Mouse (Mus musculus): ENCODE data around the gene Atf6.

Atf6 gene

DNA sequence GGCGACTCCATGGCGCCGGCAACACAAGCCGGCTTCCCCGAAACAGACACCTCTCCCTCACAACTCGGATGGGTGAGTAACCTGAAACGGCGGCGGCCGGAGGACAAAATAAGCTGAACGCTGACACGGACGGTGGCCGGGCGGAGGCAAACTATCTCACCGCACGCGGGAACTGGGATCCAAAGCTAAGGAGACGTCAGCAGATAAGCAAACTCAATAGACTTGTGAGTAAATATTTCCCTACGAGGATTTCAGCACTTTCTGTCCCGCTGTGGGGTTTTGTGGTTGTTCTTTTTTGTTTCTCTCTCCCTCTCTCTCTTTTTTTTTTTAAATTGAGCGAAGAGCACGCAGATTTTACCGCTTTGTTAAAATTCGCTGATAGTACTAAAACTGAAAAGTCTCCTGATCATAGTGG is at the start of gene Atf6:
Gene Atf6 (minus strand): TSS at position 81 of the 415 bp plus-strand sequence.
- DNase-seq (ENCODE audit: low read depth, low spot score): peak; percentile 78

DNA sequence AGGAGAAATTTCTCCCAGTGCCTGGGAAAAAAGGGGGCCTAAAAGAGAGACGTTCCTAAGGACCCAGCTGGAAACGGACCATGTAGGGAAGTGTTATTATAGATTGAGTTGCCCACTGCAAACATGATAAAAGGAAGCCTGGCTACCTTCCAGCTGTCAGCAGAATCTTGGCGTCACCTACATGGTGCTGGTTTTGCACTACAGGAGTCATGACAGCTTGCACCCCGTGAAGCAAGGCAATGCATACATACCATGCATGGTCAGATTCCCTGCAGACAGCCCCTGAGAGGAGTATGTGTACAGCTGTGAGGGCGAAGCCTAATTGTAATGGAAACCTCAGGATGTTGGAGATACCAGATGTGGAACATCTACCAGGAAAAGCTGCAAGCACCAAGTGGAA is 48.1 kb upstream of the Atf6 start:
- no peak for DNase-seq (ENCODE audit: low read depth, low spot score)

DNA sequence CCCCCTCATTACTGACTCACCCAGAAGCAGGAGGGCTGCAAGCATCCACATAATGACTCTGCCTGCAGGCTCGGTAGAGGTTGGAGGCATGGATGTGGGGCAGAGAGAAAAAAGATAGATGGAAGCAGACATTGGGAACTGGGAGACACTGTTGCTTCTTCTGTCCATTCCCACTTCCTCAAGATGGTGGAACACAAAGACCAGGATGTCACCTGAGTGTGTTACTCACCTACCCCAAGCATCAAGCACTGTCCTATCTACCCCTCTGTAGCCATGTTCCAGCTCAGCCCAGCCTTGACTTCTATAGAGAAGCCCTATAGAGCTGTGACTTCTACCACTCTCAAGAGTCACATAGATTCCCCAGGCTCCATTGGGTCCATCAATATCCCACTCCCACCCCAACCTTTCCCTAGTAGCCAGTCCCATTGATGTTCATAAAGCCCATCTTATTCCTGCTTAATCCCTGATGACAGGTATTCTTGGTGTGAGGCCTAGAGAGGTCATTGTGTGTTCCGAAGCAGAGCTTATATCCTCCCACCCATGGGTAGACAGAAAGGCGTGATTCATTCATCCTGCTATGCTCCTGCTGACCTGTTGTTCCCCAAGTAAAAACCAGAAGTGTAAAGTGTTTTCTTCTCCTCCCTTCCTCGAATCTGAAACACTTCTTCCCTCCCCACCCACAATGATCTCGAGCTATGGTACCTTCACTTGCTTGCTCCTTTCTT is 45.5 kb upstream of the Atf6 start, which contains the start of gene Fcrlb:
Gene Fcrlb (minus strand): TSS at position 51 of the 725 bp plus-strand sequence.
- DNase-seq (ENCODE audit: low read depth, low spot score): no peak

DNA sequence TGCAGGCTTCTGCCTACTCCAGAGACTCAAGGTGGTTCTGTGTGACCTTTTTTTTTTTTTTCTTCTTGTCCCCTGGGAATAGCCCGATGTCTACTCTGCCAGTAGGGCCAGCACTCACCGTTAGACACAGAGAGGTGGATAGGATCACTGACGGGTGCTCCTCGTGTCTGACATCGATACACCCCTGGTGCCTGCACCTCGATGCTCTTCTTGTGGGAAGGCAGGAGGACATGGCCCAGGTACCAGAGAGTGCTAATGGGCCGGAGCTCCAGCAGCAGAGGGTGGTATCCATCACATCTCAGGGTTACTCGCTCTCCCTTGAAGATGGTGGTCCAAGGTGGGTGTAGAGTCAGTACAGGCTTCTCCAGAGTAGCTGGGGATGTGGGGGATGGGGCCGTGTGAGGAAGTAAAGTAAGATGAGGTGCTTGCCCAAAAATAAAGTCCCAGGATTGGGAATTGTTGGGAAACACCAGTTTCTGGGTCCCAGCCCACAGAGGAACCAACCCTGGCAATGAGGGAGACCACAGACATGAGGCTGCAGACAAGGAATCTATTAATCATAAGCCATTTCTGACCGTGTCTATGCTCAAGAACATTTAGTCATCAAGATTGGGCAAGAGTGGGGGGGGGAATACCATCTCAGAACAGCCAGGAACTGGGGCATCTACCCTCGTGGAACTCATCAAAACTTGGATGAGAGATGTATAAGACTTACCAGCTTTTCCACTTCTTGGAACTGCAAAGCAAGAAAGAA is 44.5 kb upstream of the Atf6 start:
- DNase-seq (ENCODE audit: low read depth, low spot score): no peak

DNA sequence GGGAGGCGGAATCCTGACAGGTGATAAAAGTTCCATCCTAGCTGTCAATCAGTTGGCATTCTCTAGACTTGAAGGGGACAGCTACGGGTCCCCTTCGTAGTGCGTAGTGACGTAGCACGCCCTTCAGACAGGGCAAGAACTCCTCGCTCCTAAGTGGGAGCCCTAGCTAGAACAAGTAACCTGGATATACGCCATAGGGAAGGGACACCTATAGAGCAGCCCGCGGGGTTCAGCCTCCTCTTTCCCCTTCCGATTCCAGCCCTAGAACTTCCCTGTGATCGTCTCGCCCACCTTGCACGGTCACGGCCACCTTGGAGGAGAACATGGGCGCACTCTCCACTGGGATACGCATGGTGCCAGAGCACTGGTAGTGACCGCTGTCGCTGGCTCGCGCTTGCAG is 40.8 kb upstream of the Atf6 start:
- no peak for DNase-seq (ENCODE audit: low read depth, low spot score)

DNA sequence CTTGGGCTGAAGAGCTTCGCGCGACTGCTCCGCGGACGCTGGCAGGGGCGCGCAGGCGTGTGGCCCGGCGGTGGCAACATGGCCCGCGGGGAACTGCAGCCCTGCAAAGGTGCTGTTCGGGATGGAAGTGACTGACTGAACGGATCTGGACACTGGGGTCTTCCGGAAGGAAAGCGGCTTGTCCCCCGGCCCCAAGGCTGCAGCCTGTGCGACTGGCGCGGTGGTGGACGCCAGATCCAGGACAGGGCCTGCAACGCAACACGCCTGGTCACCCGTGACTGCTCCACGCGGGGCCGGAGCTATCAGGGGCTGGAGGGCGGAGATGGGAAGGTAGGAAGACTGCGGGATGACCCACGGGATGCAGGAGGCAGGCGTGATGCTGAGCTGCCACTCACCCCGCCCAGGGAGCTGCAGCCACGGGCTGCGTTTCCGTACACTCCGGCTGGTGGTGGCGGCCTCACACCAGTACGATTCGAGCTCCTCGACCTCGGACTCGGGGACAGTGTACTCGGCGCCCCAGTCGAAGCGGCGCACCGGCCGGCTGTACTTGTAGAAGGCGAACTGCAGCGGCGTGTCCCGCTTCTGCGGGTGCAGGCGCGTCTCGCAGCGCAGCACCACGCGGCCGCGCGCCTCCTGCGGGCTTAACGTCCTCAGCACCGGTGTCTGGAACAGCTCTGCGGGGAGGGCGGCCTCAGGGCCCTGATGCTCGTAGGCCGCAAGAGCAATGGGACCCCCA is 40.1 kb upstream of the Atf6 start:
- DNase-seq (ENCODE audit: low read depth, low spot score): no peak

DNA sequence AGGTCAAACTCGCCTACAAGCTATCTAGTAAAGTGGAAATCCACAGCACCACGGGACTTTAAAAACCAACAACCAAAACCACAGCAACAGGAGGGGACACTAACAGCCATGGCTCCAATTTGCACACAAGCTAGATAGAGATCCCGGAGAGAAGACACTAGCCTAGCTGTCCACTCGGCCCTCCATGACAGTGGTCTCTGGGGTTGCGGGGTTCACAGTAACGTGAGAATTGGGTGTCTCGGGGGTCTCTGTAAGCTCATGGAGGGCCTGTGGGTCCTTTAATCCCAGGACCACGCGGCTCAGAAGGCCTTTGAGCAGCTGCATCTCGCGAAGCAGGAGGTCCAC is 39.5 kb upstream of the Atf6 start:
- DNase-seq (ENCODE audit: low read depth, low spot score): no peak

DNA sequence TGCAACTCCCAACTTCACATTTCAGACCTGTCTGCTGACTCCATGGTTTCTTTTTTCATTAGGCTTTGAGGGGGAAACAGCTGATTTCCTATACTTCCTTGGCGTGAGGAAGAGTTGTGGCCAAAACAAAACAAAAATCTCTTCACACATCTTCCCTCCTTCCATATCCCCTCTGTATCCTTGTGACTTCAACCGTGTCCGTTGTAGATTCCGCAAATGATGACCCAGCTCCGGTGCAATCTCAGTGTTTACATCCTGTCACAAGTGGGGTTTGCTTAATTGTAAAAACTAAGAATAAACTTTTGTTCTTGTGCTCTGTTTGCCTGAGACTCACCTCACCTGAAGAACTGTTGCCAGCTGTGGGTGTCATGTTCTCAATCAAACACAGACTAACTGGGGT is 35.9 kb upstream of the Atf6 start:
- no peak for DNase-seq (ENCODE audit: low read depth, low spot score)

DNA sequence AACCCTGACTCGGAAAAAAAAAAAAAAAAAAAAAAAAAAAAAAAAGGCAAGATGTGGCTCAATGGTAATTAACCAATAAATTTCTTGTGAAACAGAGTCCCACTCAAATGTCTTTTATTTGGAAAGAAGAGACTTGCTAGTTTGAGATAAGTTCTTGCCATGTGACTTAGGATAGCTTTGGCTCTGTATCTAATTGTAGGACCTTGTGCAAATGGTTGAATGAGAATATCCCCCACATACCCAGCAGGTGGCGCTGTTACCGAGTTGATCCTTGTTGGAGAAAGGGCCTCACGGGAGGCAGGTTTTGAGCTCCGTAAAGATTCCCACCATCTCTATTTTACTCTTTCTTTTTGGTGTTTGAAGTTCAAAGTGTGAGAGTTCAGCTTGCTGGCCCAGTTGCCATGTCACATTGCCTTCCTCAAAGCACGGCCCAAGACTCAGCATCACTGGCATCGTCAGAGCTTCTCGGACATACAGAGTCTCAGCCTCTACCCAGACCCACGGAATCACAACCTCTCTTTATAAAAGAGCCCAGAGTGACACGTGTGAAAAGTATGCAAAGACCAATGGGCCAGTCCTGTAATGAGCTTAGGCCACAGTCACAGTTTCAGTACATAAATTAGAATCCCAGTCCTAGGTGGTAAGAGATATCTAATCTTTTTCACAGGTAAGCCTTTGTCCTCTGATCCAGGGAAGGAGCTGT is 34.1 kb upstream of the Atf6 start:
- no peak for DNase-seq (ENCODE audit: low read depth, low spot score)

DNA sequence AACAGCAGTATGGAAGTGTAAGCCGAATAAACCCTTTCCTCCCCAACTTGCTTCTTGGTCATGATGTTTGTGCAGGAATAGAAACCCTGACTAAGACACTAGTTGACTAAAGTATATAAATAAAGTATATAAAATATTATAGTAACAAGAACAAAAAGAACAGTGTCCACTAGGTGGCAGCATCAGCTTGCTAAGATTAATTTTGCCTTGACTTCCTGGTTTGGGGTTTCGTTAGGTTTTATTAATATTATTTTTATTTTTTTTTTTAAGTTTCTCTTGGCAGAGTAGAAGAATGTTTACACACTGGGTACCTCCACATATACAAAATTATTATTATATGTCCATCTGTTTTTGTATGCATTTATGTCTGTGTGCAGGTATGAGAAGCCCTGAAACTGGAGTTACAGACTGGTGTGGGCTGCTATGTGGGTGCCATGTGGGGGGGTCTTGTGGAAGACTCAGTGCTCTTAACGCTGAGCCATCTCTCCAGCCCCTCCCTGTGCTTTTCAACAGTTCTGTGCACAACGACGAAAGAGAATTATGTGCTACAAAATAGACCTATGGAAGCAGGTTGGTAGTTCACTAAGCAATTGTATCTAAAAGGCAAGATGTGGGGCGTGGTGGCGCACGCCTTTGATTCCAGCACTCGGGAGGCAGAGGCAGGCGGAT is 33.4 kb upstream of the Atf6 start:
- no peak for DNase-seq (ENCODE audit: low read depth, low spot score)

DNA sequence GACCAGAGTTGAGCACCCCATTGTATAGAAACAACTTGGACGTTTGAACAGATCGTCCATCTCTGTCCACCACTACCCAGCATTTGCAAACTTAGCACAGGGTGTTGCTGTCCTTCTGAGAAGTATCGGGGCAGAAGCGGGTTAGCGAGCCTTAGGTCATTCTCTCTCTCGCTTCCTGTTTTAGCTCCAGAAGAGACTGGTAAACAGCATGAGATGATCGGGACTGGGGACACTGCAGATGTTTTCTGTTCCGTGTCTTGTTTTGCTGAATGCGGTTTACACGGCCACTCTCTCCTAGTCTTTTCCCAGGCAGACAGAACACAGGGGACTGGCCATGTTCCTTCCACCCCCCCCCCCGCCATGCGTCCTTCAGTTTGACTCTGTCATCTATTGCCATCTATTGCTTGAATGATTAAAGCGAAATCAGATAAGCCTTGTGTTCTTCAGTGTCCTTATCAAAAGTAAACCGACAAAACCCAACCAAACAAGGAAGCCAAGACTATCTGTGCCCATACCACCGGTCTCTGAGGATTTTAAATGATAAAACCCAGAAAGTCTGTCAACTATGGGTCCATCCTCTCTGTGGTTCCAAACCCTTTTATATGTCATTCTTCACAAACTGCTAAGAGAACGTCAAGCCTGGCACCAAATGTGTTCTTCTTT is 31.0 kb upstream of the Atf6 start:
- no peak for DNase-seq (ENCODE audit: low read depth, low spot score)

DNA sequence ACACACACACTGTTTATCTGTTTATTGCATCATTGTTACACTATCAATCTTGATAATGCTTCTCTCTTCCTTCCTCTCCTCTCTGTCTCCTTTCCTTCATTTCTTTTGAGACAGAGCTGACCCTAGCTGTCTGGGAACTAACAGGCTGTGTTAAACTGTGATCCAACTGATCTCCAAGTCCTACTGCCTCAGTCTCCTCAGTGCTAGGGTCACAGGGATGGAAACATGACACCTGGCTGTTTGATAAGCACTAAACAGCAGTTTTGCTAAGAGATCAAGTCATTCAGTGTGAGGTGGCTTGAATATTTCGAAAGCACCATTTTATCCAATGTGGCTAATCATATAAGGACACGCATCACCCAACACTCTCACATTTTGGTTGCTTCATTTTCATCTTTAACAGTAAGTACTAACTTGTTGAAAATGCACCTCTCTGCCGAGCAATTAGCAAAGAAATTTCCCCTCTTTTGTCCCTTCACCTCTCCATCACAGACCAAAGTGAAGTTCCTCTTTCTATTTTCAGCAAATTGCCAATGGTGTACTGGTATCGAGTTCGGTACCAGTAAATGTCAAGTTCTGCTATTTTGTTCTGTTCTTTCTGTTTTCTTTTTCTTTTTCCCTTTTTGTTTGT is 29.2 kb upstream of the Atf6 start:
- DNase-seq (ENCODE audit: low read depth, low spot score): no peak

DNA sequence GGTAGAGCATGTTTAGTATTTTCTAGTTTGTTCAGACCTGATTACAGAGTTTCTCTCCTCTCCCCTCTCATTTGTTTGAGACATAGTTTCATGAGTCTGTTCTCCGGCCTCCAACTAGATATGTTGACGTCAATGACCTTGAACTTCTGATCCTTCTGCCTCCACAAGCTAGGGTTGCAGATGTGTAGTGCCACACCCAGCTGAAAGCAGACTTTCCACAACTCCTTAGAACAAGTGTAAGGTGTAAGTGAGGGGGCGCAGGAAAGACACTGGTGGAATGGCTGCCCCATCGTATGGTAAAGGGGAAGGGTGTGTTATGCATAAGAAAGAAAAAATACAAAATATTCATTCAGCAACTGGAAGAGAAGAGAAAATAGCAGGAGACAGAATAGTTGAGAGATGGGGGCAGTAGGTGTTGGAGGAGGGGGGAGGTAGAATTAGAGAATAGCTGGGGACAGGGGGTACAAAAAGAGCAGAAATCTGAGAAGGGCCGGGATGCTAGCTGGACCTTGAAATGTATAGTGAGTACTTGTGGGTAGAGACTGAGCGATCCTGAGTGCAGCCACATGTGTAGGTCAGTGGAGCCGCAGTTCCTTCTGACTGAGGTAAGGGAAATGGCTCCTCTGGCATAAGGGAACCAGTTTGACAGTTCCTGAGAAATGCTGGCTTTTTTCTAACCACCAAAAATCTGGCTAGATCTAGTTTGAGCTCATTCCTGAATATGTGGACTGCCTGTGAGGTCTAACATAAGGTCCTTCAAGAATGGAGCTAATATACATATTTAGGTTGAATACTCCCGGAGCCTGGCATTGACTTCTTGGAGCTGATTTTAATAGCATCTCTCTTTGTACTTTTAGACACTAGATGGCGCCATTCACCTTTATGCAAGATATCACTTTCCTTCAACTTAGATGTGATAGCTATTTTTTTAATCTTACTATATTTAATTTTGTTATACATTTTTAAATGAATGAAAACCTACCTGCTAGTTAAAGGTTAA is 27.3 kb upstream of the Atf6 start:
- no peak for DNase-seq (ENCODE audit: low read depth, low spot score)

DNA sequence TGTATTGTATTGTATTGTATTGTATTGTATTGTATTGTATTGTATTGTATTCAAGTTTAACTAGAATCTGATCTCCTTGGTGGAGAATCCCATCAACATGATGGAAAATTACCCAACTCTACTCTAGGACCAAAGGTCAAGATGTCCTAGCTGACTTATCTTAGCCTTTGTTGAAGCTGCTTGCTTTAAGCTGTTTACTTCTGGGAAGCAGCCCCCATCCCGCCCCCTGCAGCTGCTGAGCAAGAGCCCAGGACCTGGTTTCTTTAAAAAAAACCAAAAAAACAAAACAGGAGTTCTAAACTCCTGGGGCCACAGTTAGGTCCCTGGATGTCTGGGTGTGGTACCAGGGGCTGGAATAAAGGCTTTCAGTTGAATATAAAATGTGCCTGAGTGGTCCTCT is 24.7 kb upstream of the Atf6 start:
- no peak for DNase-seq (ENCODE audit: low read depth, low spot score)

DNA sequence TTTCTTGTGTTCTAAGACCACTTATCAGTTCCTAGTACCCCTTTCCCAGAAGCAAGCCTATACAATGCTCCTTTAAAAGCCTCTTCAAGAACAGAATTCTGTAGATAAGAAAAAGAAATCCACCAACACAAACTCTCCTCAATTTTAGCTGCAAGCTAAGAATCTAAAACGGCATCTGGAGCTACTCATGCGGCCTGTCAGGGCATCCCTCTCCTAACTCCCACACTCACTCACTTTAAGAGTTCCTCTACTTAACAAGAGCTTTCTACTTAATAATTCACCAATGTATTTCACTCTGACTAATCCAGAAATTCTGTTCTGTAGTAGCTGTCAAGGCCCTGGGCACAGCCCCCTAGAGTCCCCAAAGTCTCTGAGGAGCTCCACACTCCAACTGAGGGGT is 24.1 kb upstream of the Atf6 start:
- DNase-seq (ENCODE audit: low read depth, low spot score): no peak

DNA sequence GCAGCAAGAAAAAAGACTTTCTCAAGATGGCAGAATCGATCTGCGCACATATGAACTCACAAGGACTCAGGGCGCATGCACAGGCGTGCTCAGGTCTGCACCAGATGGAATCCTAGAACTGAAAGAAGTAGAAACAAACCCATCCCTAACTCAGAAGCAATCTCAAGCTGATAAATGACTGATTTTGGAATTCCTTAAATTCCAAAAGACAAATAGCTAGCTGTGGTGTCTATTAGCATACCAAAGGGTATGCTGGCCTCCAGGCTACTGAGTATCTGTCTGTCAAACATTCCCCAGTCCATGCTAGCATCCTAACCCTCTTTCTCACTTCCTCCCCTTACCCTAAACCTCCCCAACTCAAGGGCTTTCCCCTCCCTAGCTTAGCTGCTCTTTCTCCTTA is 21.7 kb upstream of the Atf6 start:
- DNase-seq (ENCODE audit: low read depth, low spot score): no peak

DNA sequence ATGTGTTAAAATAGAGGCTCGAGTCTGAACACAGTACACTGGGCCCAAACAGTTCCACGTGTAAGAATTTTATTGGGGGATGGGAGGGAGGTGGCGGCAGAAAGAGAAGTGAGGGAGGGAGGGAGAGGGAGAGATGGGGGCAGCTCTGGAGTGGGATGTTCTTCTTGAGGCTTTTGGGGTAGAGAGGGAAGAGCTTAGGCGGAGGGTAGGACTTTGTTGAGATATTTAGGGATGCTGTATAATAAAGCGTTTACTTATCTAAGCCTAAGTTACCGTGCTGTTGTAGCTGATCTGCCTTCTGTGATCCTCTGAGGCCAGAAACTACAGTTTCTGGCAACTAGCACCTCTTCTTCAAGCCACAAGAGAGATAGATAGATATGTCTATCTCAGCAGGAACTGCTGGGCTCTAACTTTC is 18.5 kb upstream of the Atf6 start:
- no peak for DNase-seq (ENCODE audit: low read depth, low spot score)

DNA sequence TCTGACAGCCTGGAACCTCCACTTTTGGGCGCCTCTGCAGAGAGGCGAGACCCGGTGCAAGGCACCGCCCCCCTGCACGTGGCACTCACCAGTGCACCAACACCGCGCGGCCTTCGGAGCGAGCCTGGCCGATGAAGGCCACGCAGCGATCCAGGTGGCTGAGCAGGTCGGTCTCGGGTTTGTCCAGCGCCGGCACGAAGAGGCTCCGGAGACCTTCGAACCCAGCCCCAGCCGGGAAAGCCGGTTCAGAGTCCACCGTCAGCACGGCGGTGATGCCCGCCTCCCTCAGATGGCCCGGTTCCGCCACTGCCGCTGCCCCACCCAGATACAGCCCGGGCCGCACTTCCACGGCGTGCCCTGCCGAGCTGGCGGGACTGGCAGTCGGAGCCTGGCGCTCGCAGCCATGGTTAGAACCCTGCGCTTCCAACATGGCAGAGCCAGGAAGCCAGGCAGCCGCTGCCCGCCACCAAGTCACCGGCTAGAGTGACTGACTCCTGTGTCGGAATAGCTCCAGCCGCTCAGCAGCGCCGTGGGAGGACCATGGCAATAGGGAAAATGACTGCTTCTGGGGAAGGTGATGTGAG is 17.5 kb upstream of the Atf6 start, which contains the start of the genes Gm26620 and Dusp12:
Gene Gm26620 (plus strand): TSS at position 88 of the 584 bp plus-strand sequence.
Gene Dusp12 (minus strand): TSS at position 563 of the 584 bp plus-strand sequence.
- peak; percentile 85 for DNase-seq (ENCODE audit: low read depth, low spot score)

DNA sequence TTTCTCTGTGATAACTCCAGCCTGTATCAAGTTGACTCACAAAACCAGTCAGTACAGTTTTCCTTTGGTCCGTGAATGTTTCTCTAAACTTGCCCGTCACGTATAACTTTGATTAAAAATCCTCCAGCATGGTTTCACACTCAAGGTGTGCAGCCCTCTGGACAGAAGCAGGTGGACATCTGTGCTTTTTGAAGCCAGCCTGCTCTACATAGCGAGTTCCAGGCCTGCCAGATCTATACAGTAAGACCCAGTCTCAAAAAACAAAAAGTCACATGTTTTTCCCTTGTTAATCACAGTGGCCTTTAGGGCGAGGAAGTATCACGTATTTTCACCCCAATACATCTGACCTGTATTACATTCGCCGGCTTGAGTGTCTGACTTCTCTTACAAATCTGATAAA is 16.8 kb upstream of the Atf6 start:
- no peak for DNase-seq (ENCODE audit: low read depth, low spot score)

All from brain, embryonic 18.5 days (tissue).